Mouse (Mus musculus): Measurements from ENCODE around the gene Hsh2d. TPM values are rescaled to one million over a fixed set of nuclear protein-coding genes. Genes with fewer than 3 reads are reported as not detected.
A peak's percentile ranks its signal among the peaks of the same experiment; 100 is the strongest.

Gene Hsh2d
- total RNA-seq (2021) = under 1 TPM in 1 of 2 experiments, not detected in 1; 0.51 TPM
- long read RNA-seq, experiment 1 = 0 reads
- long read RNA-seq, experiment 2 = 0 reads

DNA sequence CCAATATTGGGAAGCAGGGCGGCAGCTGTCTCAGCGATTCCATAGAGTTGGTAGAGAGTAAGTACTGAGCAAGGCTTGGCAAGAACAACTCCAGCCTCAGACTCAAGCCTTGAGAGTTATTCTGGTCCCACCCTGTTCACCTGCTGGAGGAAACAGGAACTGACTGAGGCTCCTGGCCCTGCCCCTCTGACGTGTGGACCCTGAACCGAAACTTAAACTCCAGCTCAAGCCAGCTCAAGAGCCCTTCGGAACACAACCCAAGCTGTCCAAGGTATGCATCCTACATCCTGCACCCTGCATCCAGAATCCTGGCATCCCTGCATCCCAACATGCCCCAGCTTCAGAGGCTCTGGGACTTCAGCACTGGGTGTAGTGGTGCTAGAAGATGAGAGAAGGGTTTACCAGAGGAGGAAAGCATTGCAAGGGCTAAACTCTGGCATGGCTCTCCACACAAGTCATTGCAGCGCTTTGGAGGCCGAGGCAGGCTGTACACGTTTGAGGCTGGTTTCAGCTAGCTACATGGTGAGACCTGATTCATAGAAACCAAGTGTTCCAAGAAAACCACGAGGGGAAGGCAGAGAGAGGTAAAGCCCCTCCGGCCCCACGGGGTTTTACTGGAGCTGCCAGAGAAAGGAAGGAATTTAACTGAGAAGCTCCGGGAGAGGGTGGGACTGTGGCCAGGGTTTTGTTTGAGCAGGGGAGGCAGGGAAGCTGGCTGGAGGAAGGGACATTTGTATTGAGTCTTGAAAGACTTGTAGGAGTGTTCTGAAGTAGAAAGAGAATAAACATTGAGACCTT is at the start of gene Hsh2d:
Gene Hsh2d (plus strand): TSS at position 222 of the 798 bp plus-strand sequence.
- no peak for DNase-seq

- DNase-seq = no peak
Measured at GRCm38 (mm10) chr8:72143256-72143824, 46.1 kb upstream of the Hsh2d start.

DNA sequence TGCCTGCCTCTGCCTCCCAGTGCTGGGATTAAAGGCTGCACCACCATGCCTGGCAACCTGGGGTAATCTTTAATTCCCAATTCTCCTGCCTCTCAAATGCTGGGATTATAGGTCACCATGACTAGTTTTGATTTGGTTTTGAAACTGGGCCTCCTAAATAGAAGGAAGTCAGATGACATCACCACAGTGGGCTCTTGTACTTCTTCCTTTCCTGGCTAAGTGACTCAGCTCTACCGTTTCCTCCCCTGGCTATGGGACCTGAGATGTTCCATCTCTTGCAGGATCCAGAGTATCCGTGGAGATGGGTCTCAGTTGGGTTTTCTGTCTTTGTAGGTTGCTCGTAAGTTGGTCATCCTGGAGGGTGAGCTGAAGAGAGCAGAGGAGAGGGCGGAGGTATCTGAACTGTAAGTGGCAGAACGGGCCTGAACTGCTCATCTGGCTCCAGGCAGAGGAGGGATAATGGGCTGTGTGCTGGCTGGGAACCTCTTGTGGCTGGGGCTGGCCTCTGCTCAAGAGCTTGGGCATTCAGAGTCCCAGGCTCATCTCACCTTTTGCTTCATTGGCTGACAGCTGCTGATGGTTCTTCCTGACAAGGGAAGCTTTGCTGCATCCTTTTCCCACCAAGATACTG is 45.0 kb upstream of the Hsh2d start:
- no peak for DNase-seq

- no peak for DNase-seq
Measured at GRCm38 (mm10) chr8:72145511-72145910, 43.9 kb upstream of the Hsh2d start.

GRCm38 (mm10) chr8:72146056-72146455 is 43.4 kb upstream of the Hsh2d start:
- DNase-seq = no peak

- no peak for DNase-seq
Measured at GRCm38 (mm10) chr8:72146556-72146955, 42.9 kb upstream of the Hsh2d start.

DNA sequence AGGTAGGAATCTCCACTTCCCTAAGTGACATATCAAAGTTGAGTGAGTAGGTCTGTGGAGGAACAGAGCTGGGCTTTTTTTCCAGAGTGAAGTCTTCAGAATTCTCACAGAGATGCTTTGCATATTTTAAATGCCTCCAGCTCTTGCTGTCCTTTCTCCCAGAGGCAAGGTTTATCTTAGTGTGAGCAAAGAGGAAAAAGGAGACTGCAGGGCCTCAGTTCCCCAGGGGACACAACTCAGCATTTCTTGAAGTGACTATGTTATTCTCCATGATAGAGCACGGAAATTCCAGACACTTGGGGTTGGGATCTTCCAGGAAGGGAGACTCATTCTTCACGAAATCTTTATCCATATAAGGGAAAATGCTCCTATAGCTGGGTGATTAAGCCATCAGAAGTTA is 42.2 kb upstream of the Hsh2d start:
- peak in 1 of 2 experiments; percentile 43 for DNase-seq

- DNase-seq = no peak
Measured at GRCm38 (mm10) chr8:72149056-72149455, 40.4 kb upstream of the Hsh2d start.

DNA sequence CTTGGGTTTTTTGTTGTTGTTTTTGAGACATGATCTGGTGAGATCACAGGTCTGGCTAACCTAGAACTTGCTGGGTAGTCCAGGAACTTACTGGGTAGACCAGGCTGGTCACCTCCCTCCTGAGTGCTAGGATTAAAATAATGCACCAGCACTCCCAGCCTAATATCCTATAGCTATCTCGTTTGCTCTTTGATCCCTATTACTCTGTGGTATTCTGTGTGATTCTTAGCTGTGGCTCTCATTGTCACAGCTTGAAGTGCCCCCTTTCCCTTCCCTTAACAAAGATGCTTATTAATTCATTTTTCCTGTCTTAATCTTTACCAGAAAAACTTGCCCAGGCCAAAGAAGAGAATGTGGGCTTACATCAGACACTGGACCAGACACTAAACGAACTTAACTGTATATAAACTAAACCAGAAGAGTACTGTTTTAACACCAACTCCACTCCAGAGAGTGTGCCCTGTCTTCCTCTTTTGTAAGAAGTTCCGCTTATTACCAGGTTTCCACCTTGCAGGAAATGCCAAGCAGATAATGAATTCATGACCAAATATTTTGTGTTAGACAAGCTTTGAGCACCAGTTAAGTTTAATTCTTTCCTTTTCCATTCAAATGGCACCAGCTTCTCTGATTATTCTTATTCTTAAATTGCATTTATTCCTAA is 37.9 kb upstream of the Hsh2d start:
- no peak for DNase-seq

DNA sequence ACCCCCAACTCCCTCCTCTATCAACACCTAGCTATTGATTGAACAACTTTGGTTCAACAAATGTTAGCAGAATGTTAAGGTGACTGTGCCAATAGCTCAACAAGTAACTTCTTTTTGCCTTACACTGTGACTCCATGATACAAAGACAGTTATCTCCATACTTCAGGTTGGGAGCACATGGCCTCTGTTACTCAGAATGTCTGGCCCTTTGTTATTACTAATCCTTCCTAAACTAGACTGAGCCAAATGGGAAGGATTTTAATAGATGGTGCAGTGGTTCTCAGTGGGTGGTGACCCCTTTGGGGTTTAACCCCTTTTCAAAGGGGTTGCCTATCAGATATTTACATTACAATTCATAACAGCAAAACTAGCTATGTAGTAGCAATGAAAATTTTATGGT is 36.1 kb upstream of the Hsh2d start:
- DNase-seq = no peak

- DNase-seq = no peak
Measured at GRCm38 (mm10) chr8:72158096-72158495, 31.3 kb upstream of the Hsh2d start.

GRCm38 (mm10) chr8:72158726-72159125 is 30.7 kb upstream of the Hsh2d start:
- no peak for DNase-seq

DNA sequence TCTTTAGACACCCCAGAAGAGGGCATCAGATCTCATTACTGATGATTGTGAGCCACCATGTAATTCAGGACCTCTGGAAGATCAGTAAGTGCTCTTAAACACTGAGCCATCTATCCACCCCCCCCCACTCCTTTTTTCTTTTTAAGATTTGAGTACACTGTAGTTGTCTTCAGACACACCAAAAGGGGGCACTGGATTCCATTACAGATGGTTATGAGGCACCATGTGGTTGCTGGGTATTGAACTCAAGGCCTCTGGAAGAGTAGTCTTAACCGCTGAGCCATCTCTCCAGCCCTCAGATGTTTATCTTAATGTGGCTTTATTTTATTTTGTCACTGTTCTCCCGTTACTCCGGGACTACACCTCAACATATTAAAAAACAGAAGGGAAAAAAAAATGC is 29.4 kb upstream of the Hsh2d start:
- DNase-seq = no peak

DNA sequence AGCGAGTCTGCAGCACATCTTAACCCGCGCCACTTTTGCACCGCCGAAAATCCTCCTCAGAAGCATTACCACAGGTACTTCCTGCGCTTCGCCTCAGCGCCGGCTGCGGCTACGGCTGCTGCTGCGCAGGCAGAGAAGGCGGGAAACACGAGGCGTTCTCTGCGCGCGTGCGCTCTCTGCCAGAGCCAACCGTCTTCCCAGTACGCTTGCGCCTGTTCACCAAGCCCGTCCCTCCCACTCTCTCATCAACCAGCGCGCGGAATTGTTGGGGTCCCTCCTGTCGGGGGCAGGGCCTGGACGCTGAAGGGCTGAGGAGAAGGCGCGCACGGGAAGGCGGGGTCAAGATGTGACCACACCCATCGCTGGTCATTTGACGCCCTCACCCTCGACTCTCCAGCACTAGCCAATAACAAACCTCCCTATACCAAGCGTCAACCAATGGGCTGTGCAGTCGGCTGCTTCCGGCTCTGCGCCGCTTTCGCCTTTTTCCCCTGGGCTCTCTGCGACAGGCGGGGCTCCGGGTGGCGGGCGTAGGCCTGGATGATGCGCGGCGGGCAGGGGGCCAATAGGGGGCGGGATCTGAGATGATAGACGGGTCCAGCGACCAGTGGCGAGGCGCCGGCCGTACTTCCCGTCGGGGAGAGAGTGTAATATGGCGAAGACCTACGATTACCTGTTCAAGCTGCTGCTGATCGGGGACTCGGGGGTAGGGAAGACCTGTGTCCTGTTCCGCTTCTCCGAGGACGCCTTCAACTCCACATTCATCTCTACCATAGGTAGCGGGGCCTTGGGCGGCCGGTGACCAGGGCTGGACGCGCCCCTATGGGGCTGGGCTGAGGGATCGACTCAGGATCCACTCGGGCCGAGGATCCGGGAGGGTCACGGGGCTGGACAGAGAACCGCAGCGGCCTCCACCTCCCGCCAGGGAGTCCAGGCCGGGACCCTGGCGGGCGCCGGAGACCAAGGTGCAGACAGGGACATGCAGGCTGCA is 28.4 kb upstream of the Hsh2d start, which contains the start of gene Rab8a:
Gene Rab8a (plus strand): TSS at position 494 of the 991 bp plus-strand sequence.
- DNase-seq = peak; percentile 100

DNA sequence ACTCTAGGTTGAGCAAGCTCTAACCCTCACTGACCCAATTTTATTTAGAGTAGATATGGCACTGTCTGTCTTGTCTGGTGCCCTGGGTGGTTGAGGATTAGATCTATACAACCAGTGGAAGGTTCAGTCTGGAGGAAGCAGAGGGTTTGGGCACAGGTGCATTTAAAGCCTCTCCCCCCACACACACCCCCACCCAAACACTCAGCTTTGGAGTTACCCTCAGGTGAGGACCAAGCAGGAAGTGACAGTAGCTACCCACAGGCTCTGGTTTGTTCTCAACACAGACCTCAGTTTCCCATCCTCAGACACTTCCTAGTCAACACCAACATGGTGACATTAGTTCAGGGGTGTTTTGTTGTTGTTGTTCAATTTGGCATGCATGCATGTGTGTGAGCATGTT is 26.6 kb upstream of the Hsh2d start:
- no peak for DNase-seq

GRCm38 (mm10) chr8:72169098-72169668 is 20.3 kb upstream of the Hsh2d start:
- peak in 1 of 2 experiments; percentile 52 for DNase-seq

- no peak for DNase-seq
Measured at GRCm38 (mm10) chr8:72169681-72170249, 19.7 kb upstream of the Hsh2d start.

- peak; percentile 80 to 92 for DNase-seq
Measured at GRCm38 (mm10) chr8:72177346-72177925, 12.0 kb upstream of the Hsh2d start.

- no peak for DNase-seq
Measured at GRCm38 (mm10) chr8:72183554-72184202, 5.8 kb upstream of the Hsh2d start.
